Mouse (Mus musculus) midbrain, embryonic 16.5 days (tissue): ENCODE measurements around the gene Ogdh. TPM values are rescaled to one million over a fixed set of nuclear protein-coding genes. Genes with fewer than 3 reads are reported as not detected.

Experiments used
- ATAC-seq: fragments of 200-750 bp; cut with Nextera tagmentation; 2 replicates; pipeline ENCODE4 v1.8.0; 2017; ENCODE audit warnings: moderate TSS enrichment
- H3K27ac ChIP-seq: fragments of 300-500 bp; sonication (generic); 2 replicates; pipeline ENCODE4 v1.5.1; 2014; ENCODE audit warnings: mild to moderate bottlenecking, low read length, mixed read lengths
- H3K27me3 ChIP-seq: fragments of 300-500 bp; sonication (generic); 2 replicates; pipeline ENCODE4 v1.6.1; 2014; ENCODE audit warnings: low read depth, low read length, mixed read lengths; ENCODE audit not compliant: control insufficient read depth, insufficient read depth
- H3K36me3 ChIP-seq: fragments of 300-500 bp; sonication (generic); 2 replicates; pipeline ENCODE4 v1.6.1; 2014; ENCODE audit warnings: mild to moderate bottlenecking, low read length, moderate library complexity, mixed read lengths; ENCODE audit not compliant: control insufficient read depth, insufficient read depth
- H3K4me1 ChIP-seq: fragments of 300-500 bp; sonication (generic); 2 replicates; pipeline ENCODE4 v1.6.1; 2014; ENCODE audit warnings: mild to moderate bottlenecking, low read length, mixed read lengths; ENCODE audit not compliant: control insufficient read depth, insufficient read depth
- H3K4me2 ChIP-seq: fragments of 300-500 bp; sonication (generic); 2 replicates; pipeline ENCODE4 v1.6.1; 2014; ENCODE audit warnings: mild to moderate bottlenecking, low read length, mixed read lengths
- H3K4me3 ChIP-seq: fragments of 300-500 bp; sonication (generic); 2 replicates; pipeline ENCODE4 v1.5.1; 2014; ENCODE audit warnings: low read depth, mild to moderate bottlenecking, low read length, moderate library complexity, mixed read lengths
- H3K9ac ChIP-seq: fragments of 300-500 bp; sonication (generic); 2 replicates; pipeline ENCODE4 v1.6.1; 2014; ENCODE audit warnings: low read depth, low read length, mixed read lengths
- H3K9me3 ChIP-seq: fragments of 300-500 bp; sonication (generic); replicated peaks from 2 replicates; pipeline ENCODE4 v1.6.1; 2014; ENCODE audit warnings: mild to moderate bottlenecking, low read length, mixed read lengths; ENCODE audit not compliant: control insufficient read depth, poor library complexity, severe bottlenecking
- WGBS: fragments of 180-500 bp; shearing (Covaris S2); extraction: QIAGEN DNeasy Blood & Tissue Kit; methylation state at CpG from one replicate; pipeline ENCODE4 v1.1.7; 2014; 5-methylcytosine and 5-hydroxymethylcytosine counted together
- polyA plus RNA-seq: library from polyadenylated mRNA; unstranded; fragments of >200 nt; fragmentation: Nextera tagmentation; extraction: Ambion mirVana; gene quantifications from 2 replicates; pipeline ENCODE4 v1.2.1, GENCODE M21; 2015

The Ogdh gene
- polyA plus RNA-seq, 1 experiment from 2014 or later: 127 TPM

DNA sequence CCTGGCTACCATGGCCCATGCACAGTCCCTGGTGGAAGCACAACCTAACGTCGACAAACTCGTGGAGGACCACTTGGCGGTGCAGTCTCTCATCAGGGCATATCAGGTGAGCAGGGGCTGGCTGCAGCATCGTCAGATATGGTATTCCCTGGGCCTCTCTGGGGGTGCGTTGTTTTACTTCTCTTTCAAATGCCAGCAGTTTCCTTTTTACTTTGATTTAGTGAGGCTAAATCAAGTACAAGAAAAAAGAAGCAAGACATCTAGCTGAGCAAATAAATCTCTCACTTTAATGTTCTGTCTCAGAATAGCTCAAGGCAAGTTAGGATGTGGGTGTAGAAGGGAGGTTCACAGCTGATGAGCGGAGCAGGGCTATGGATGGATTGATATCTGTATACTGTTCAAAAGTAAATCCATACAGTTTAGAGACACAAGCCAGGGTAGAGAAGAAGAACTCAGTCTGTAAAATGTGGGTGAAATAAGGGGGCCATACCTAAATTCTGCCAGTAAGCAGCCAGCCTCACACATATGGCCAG, 22.5 kb downstream of the Ogdh start:
- H3K9ac ChIP-seq: no peak overlapping the region
- no peaks in the 10 kb centered on the region for H3K9me3 ChIP-seq
- no peak for ATAC-seq
- H3K4me1 ChIP-seq: no peaks in the 10 kb centered on the region
- peaks cover 17% of the 10 kb centered on the region for H3K36me3 ChIP-seq
- no peak overlapping the region for H3K27ac ChIP-seq
- WGBS: 89% methylated on average over 7 of the region's 7 CpGs
- no peak overlapping the region for H3K4me3 ChIP-seq
- no peaks in the 10 kb centered on the region for H3K27me3 ChIP-seq
- no peak overlapping the region for H3K4me2 ChIP-seq

DNA sequence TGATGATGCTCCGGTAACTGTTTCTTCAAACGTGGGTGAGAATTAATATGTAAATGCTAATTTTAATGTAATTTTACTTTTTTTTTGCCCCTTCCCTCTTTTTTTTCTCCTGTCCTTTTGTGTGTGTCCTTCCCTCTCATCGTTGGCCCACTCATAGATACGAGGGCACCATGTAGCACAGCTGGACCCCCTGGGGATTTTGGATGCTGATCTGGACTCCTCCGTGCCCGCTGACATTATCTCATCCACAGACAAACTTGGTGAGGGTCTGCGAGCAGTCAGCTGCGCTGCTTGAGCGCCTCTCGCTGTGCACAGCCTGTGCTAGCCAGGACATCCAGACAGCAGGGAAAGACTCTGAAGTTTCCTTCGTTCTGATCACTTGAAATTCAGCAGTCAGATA, 25.4 kb downstream of the Ogdh start:
- no peak for ATAC-seq
- Histone ChIP-seq H3K4me2 (no peak overlapping the region), H3K9ac (no peak overlapping the region), H3K27ac (no peak overlapping the region), H3K9me3 (no peaks in the 10 kb centered on the region), H3K36me3 (peaks cover 11% of the 10 kb centered on the region), H3K4me1 (no peaks in the 10 kb centered on the region), H3K4me3 (no peak overlapping the region), H3K27me3 (no peaks in the 10 kb centered on the region)
- WGBS: 86% methylated on average over 11 of the region's 11 CpGs

DNA sequence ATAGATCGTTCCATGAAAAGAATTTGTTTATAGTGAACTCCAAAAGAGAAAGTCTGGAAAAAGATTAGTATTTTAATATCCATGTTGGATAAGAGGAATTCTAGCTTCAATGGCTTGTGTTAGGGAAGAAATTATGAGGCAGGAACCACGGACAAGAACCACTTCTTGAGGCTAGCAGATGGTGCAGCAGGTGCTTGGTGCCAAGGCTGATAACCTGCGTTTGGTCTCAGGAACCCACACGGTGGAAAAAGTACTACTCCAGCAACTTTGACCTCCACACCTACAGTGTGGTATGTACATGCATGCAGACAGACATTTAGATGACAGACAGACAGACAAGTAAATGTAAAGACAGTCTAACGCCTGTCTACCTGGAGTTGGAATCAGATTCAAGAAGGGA, 27.1 kb downstream of the Ogdh start:
- ATAC-seq: no peak
- Histone ChIP-seq H3K4me2 (no peak overlapping the region), H3K4me1 (no peaks in the 10 kb centered on the region), H3K4me3 (no peak overlapping the region), H3K9ac (no peak overlapping the region), H3K27me3 (no peaks in the 10 kb centered on the region), H3K9me3 (no peaks in the 10 kb centered on the region), H3K36me3 (peaks cover 11% of the 10 kb centered on the region), H3K27ac (no peak overlapping the region)
- 94% methylated on average over 5 of the region's 5 CpGs for WGBS

GRCm38 (mm10) chr11:6319374-6319773, 27.9 kb downstream of the Ogdh start:
- Histone ChIP-seq H3K27me3 (no peaks in the 10 kb centered on the region), H3K9ac (no peak overlapping the region), H3K4me1 (no peaks in the 10 kb centered on the region), H3K9me3 (no peaks in the 10 kb centered on the region), H3K27ac (no peak overlapping the region), H3K36me3 (peaks cover 11% of the 10 kb centered on the region), H3K4me3 (no peak overlapping the region), H3K4me2 (no peak overlapping the region)
- no peak for ATAC-seq
- WGBS: 95% methylated on average over 2 of the region's 2 CpGs

GRCm38 (mm10) chr11:6322086-6322485, 30.7 kb downstream of the Ogdh start:
- Histone ChIP-seq H3K27ac (no peak overlapping the region), H3K9ac (no peak overlapping the region), H3K4me1 (no peaks in the 10 kb centered on the region), H3K9me3 (no peaks in the 10 kb centered on the region), H3K27me3 (no peaks in the 10 kb centered on the region), H3K36me3 (peaks cover 10% of the 10 kb centered on the region), H3K4me2 (no peak overlapping the region), H3K4me3 (no peak overlapping the region)
- ATAC-seq: no peak
- WGBS: 97% methylated on average over 2 of the region's 2 CpGs

GRCm38 (mm10) chr11:6323348-6323747, 31.9 kb downstream of the Ogdh start:
- WGBS: 95% methylated on average over 5 of the region's 5 CpGs
- no peak for ATAC-seq
- no peaks in the 10 kb centered on the region for H3K27me3 ChIP-seq
- H3K4me3 ChIP-seq: no peak overlapping the region
- H3K36me3 ChIP-seq: peaks cover 4% of the 10 kb centered on the region; the same call in 1 of the 2 replicates
- no peak overlapping the region for H3K27ac ChIP-seq
- H3K9ac ChIP-seq: no peak overlapping the region
- H3K9me3 ChIP-seq: no peaks in the 10 kb centered on the region
- no peak overlapping the region for H3K4me2 ChIP-seq
- H3K4me1 ChIP-seq: no peaks in the 10 kb centered on the region

DNA sequence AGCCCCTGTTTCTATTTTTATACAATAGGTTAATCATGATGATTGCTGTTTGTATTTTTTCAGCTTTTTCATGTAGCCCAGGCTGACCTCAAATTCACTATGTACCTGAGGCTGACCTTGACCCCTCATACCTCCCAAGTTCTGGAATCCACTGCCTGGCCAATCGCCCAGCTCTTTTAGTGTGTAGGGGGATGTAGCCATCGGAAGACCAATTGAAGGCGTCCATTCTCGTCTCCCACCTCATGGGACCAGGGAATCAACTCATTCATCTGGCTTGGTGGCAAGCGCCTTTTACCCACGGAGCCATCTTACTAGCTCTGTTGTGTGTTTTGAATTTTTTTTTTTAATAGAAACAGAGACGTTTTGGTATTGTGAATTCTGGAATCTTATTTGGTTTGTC, 39.8 kb downstream of the Ogdh start:
- H3K4me2 ChIP-seq: no peak overlapping the region
- H3K27ac ChIP-seq: no peak overlapping the region
- H3K9me3 ChIP-seq: no peaks in the 10 kb centered on the region
- no peaks in the 10 kb centered on the region for H3K27me3 ChIP-seq
- no peak overlapping the region for H3K4me3 ChIP-seq
- 0 out of 2 replicates have a peak, but pooled peaks cover 2% of the 10 kb centered on the region for H3K36me3 ChIP-seq
- no peak for ATAC-seq
- 93% methylated on average over 7 of the region's 7 CpGs for WGBS
- no peak overlapping the region for H3K9ac ChIP-seq
- H3K4me1 ChIP-seq: no peaks in the 10 kb centered on the region

DNA sequence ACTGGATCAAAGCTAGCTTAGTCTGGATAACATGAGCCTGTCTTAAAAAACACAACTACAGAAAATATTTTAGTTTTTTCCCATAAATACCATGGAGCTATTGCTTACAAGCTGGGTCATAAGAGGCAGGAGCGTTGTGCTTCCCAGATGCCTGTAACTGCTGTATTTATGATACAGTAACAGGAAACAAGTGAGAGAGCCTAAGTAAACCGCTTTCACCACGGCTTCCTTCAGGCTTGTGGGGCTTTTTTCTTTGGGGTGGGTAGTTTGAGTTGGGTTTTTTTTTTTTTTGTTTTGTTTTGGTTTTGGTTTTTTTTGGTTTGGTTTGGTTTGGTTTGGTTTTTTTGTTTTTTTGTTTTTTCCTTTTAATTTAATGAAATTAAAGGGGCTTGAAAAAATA, 41.2 kb downstream of the Ogdh start:
- Histone ChIP-seq H3K4me1 (no peaks in the 10 kb centered on the region), H3K36me3 (0 out of 2 replicates have a peak, but pooled peaks cover 2% of the 10 kb centered on the region), H3K9me3 (no peaks in the 10 kb centered on the region), H3K4me3 (no peak overlapping the region), H3K9ac (no peak overlapping the region), H3K27ac (no peak overlapping the region), H3K27me3 (no peaks in the 10 kb centered on the region), H3K4me2 (no peak overlapping the region)
- ATAC-seq: no peak
- WGBS: 95% methylated on average over 3 of the region's 3 CpGs

GRCm38 (mm10) chr11:6333403-6333802, 42.0 kb downstream of the Ogdh start:
- no peaks in the 10 kb centered on the region for H3K27me3 ChIP-seq
- ATAC-seq: no peak
- H3K36me3 ChIP-seq: 0 out of 2 replicates have a peak, but pooled peaks cover 2% of the 10 kb centered on the region
- 85% methylated on average over 7 of the region's 7 CpGs for WGBS
- H3K4me2 ChIP-seq: no peak overlapping the region
- H3K4me3 ChIP-seq: no peak overlapping the region
- no peaks in the 10 kb centered on the region for H3K4me1 ChIP-seq
- H3K9me3 ChIP-seq: no peaks in the 10 kb centered on the region
- no peak overlapping the region for H3K27ac ChIP-seq
- no peak overlapping the region for H3K9ac ChIP-seq
